Mouse (Mus musculus): ENCODE results near the gene Svep1. TPM values are rescaled to one million over a fixed set of nuclear protein-coding genes. Genes with fewer than 3 reads are reported as not detected.

Svep1 gene
- polyA plus RNA-seq, 1 experiment = 0.73 TPM

DNA sequence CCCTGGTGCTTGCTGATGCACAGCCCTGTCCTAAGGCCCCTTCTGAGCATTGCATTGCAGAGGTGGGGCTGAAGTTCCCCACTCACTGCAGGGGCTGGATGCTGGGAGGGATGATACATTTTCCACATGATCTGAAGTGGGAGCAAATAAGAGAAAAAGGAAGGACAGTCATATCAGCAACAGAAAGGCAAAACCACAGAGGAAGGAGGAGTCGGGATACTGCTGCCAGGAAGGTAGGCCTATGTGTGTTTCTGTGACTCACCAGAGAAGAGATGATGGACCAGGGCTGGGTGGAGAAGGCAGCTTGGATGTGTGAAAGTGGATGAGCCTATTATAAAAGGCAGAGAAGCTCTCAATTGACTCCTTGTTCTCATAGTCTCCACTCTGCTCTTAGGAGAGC is 173.9 kb downstream of the Svep1 start:
- TF ChIP-seq MYOD1 (IDR thresholded peaks at IDR 0.05; ENCODE audit: control insufficient read depth, insufficient read length, low read depth) (no peak), MAX (IDR thresholded peaks at IDR 0.05) (no peak), FOSL1 (IDR thresholded peaks at IDR 0.05; ENCODE audit: insufficient read depth, low read length, poor library complexity, severe bottlenecking) (no peak), MYOG (IDR thresholded peaks at IDR 0.05; ENCODE audit: control insufficient read depth, extremely low read depth, insufficient read length) (no peak), CTCF (IDR thresholded peaks at IDR 0.05; ENCODE audit: control insufficient read depth, insufficient read depth, insufficient read length) (no peak), USF1 (IDR thresholded peaks at IDR 0.05; ENCODE audit: low read depth) (no peak), CEBPB (IDR thresholded peaks at IDR 0.05; ENCODE audit: low read depth) (no peak)
- Histone ChIP-seq H3K4me3 (ENCODE audit: insufficient read depth, poor library complexity, severe bottlenecking) (no peak overlapping the region), H3K79me2 (ENCODE audit: control insufficient read depth, insufficient read depth) (no peaks in the 10 kb centered on the region), H3K27me3 (ENCODE audit: control insufficient read depth, insufficient read depth, insufficient read length) (no peaks in the 10 kb centered on the region), H3ac (ENCODE audit: control insufficient read depth, insufficient read length, low read depth) (no peak overlapping the region), H3K79me3 (ENCODE audit: low read depth) (no peaks in the 10 kb centered on the region), H3K36me3 (ENCODE audit: control insufficient read depth, insufficient read depth) (no peaks in the 10 kb centered on the region)

DNA sequence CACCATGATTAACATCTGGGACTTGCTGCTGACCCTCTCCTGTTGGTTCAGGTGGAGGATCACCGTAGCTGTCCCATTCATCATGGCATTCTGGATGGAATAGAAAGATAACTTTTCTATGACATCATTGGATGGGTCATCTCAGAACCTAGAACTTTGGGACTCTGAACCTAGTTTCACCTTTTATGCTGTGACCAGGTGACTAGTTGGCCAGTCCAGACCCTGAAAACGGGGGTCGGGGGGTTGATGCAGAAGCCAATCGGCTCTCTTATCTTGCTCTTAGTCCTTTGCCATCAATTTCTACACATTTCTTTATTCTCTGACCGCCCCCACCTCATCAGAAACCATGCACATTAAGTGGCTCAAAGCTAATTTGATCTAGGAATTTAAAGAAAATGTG is 197.6 kb downstream of the Svep1 start, which contains the start of gene Txndc8:
Gene Txndc8 (minus strand): TSS at position 101 of the 400 bp plus-strand sequence.
- TF ChIP-seq CEBPB (IDR thresholded peaks at IDR 0.05; ENCODE audit: low read depth) = no peak
- no peak for TF ChIP-seq FOSL1 (IDR thresholded peaks at IDR 0.05; ENCODE audit: insufficient read depth, low read length, poor library complexity, severe bottlenecking)
- no peak for TF ChIP-seq CTCF (IDR thresholded peaks at IDR 0.05; ENCODE audit: control insufficient read depth, insufficient read depth, insufficient read length)
- no peak for TF ChIP-seq MYOG (IDR thresholded peaks at IDR 0.05; ENCODE audit: control insufficient read depth, extremely low read depth, insufficient read length)
- no peak for TF ChIP-seq MAX (IDR thresholded peaks at IDR 0.05)
- TF ChIP-seq USF1 (IDR thresholded peaks at IDR 0.05; ENCODE audit: low read depth) = no peak
- no peak for TF ChIP-seq MYOD1 (IDR thresholded peaks at IDR 0.05; ENCODE audit: control insufficient read depth, insufficient read length, low read depth)
- Histone ChIP-seq H3ac (ENCODE audit: control insufficient read depth, insufficient read length, low read depth) (no peak within 1 kb of the TSS), H3K27me3 (ENCODE audit: control insufficient read depth, insufficient read depth, insufficient read length) (peaks cover 5% of the 10 kb centered on the region), H3K79me2 (ENCODE audit: control insufficient read depth, insufficient read depth) (no peaks in the 10 kb centered on the region), H3K36me3 (ENCODE audit: control insufficient read depth, insufficient read depth) (no peaks in the 10 kb centered on the region), H3K79me3 (ENCODE audit: low read depth) (no peaks in the 10 kb centered on the region), H3K4me3 (ENCODE audit: insufficient read depth, poor library complexity, severe bottlenecking) (no peak within 1 kb of the TSS)

DNA sequence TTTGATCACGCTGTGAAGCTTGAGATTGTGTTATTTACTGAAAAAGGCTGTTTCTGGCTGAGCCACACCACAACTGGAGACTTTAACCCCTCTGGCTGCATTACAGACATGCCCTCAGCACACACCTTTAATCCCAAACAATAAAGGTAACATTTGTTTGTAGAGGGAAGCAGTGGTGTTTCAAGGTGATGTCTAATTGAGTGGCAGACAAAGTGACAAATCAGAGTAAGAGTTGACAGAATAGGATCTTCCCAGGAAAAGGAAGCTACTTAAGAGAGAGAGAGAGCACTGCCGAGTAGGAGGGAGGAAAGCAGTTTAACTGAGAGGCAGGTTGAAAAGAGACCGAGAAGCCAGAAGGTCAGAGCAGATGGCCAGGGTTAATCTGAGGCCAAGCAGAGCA is 203.2 kb downstream of the Svep1 start:
- Histone ChIP-seq H3K79me3 (ENCODE audit: low read depth) (no peaks in the 10 kb centered on the region), H3K79me2 (ENCODE audit: control insufficient read depth, insufficient read depth) (no peaks in the 10 kb centered on the region), H3K4me3 (ENCODE audit: insufficient read depth, poor library complexity, severe bottlenecking) (no peak overlapping the region), H3ac (ENCODE audit: control insufficient read depth, insufficient read length, low read depth) (no peak overlapping the region), H3K27me3 (ENCODE audit: control insufficient read depth, insufficient read depth, insufficient read length) (peaks cover 5% of the 10 kb centered on the region), H3K36me3 (ENCODE audit: control insufficient read depth, insufficient read depth) (no peaks in the 10 kb centered on the region)
- TF ChIP-seq MYOD1 (IDR thresholded peaks at IDR 0.05; ENCODE audit: control insufficient read depth, insufficient read length, low read depth) (no peak), CEBPB (IDR thresholded peaks at IDR 0.05; ENCODE audit: low read depth) (no peak), USF1 (IDR thresholded peaks at IDR 0.05; ENCODE audit: low read depth) (no peak), CTCF (IDR thresholded peaks at IDR 0.05; ENCODE audit: control insufficient read depth, insufficient read depth, insufficient read length) (no peak), MAX (IDR thresholded peaks at IDR 0.05) (no peak), FOSL1 (IDR thresholded peaks at IDR 0.05; ENCODE audit: insufficient read depth, low read length, poor library complexity, severe bottlenecking) (no peak), MYOG (IDR thresholded peaks at IDR 0.05; ENCODE audit: control insufficient read depth, extremely low read depth, insufficient read length) (no peak)

Other genes starting within 250 kb of the Svep1 start
- gene Txndc8, start 197.7 kb downstream of the Svep1 start, polyA plus RNA-seq (2012; fragmentation: generic; extraction: Trizol) = not detected
- 10.1 TPM for gene Musk, start 79.1 kb upstream of the Svep1 start, polyA plus RNA-seq (2012; fragmentation: generic; extraction: Trizol)